Mouse (Mus musculus) retina, embryonic 14.5 days (tissue): Measurements from ENCODE around the gene Slc28a1.

ENCODE experiments used
- DNase-seq: peaks from one replicate; pipeline ENCODE4 v3.0.0-alpha.2; 2015; ENCODE audit warnings: low spot score

Gene Slc28a1

DNA sequence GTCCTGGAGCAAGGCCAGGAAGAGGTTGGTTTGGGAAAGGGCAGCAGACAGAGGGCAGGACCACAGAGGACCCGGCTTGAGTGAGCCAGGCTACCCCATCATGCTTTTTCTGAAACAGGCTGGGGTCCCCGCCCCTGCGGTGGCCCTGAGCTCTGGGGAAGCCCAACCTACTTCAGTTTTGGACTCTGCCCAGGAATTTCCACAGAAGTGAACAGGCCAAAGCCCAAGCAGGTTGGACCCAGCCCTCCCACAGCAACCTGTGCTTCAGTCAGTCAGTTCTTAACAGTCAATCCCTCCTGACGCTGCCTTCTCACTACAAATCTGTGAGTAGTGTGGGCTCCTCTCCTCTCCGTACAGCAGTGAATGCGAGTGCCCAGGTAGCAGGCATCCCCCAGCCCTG is at the start of gene Slc28a1:
Gene Slc28a1, plus strand, starts transcription at position 245 of the 400 bp plus-strand sequence.
- no peak for DNase-seq

DNA sequence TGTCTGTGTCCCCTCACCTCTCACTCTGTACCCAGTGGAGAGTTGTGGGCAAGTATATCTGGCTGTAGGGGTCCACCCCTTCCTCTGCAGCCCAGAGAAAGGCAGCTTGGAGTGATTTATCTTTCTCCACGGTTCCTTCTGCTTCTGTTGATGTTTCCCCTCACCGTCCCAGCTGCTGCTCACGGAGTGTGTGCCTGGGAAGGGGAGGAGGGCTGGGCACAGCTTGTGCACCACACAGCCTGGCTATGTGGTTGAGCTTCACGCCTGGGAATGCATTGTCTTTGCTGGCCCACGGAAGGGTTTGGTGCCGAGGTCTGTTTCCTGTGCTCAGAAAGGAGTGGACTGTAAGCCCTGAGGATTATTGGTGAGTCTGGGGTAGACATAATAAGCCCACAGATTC is 47.9 kb upstream of the Slc28a1 start:
- DNase-seq, result no peak

DNA sequence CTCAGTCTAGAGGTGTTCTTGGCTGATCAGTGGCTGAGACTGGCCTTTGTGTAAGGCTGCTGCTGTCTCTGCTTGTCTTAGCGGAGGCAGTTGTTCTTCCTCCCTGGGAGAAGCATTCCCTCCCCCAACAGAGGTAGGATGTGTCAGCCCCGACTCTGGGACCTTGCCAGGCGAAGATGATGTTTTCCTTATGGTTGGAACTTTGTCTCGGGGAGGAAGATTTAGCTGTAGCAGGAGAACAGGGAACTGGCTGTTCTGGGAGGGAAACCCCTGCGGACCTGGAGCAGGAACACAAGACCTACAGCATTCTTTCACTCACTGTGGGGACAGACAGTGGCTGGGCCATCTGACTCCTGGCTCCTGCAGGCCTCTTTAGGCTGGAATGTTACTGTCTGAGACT is 42.1 kb upstream of the Slc28a1 start:
- DNase-seq, result no peak

- no peak for DNase-seq
Measured at GRCm38 (mm10) chr7:81073273-81073672, 41.3 kb upstream of the Slc28a1 start.

DNA sequence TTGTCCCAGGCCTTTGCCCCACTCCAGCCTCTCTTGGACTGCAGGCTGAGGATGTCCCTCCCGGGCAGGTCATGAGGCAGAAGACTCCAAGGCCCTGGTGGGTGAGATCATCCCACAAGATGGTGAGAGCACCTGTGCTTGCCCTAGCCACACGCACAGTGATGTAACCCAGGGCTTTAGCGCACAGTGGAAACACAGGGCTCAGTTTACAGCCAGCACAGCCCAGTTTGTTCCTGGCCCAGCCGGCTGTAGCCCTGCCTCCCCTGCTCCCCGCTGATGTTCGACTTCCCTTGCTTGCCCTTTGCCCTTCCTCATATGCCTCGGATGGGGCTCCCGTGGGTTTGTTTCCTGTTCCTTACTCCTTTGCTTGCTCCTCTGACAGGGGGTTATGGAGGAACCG is 40.1 kb upstream of the Slc28a1 start:
- DNase-seq, result no peak

DNA sequence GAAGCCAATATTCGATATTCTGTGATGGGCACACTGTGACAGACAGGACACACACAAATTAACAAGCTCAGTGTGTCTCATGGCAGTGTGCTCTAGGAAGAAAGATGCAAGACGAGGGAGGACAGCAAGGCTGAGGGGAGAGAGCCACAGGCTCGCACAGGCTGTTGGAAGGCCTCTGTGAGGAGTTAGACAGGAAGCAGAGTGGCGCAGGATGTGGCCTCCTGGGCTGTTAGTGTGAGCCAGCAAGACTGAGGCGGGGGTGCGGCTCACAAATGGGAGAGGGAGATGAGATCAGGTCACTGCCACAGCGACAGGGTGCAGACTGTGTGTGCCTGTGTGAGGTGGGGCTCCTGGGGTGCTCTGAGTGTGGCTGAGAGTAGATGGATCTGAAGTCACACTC is 39.3 kb upstream of the Slc28a1 start:
- DNase-seq, result no peak

GRCm38 (mm10) chr7:81075732-81076131 is 38.9 kb upstream of the Slc28a1 start:
- no peak for DNase-seq

GRCm38 (mm10) chr7:81077009-81077408 is 37.6 kb upstream of the Slc28a1 start:
- no peak for DNase-seq

DNA sequence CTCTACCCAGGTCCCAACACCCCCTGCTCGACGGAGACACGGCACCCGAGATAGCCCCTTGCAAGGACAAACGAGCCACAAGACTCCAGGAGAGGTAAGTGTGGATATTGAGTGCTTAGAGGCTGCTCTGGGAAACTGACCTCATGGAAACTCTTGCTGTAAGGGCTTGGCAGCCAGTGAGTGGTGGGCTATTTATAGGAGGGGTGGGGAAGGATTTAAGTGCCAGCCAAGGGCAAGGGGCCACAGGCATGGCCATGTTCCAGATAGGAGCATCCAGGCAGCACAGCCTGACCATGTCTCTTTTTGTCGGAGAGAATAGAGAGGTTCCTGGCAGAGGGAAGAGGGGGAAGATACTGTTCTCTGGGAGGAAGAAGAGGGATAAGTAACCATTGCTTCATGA is 35.9 kb upstream of the Slc28a1 start:
- no peak for DNase-seq

GRCm38 (mm10) chr7:81093420-81093965 is 21.1 kb upstream of the Slc28a1 start:
- DNase-seq, result peak; percentile 5

- no peak for DNase-seq
Measured at GRCm38 (mm10) chr7:81094104-81094757, 20.4 kb upstream of the Slc28a1 start.

DNA sequence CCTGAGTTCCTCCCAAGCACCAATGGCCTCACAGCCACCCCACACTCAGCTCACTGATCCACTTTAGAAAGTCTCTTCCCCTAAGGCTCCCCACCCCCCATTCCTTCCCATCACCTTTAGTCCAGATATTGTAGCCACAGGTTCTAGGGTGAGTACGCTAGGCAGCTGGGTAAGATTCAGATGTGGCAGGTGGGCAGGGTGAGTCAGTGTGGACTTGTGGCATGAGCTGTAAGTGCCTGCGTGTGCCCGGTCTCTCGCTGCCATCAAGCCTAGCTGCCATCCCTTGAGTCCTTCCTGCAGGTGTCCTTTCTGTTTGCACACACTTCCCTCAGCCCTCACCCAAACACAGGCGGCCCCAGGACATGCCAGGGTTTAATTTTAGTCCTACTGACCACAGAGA is 14.3 kb upstream of the Slc28a1 start:
- DNase-seq, result no peak

DNA sequence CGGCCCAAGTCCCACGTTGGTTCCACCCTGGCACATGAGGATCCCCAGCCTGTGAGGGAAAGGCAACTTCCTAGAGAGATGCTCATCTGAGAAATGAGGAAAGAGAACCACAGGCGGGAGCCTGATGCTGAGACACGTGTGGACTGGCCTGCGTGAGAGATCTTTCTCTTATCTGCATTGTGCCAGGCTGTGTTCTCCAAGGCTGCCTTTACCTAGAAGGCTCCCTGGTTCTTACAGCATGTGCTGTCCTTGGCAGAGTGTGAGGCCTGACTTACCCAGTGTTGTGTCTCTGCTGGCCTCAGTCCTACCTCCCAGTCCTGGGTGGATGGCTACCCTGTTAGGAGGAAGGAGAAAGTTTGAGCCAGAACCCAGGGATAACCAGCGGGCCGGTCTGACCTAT is 11.7 kb upstream of the Slc28a1 start:
- DNase-seq, result no peak

GRCm38 (mm10) chr7:81105525-81105924 is 9.1 kb upstream of the Slc28a1 start:
- peak; percentile 8 for DNase-seq

DNA sequence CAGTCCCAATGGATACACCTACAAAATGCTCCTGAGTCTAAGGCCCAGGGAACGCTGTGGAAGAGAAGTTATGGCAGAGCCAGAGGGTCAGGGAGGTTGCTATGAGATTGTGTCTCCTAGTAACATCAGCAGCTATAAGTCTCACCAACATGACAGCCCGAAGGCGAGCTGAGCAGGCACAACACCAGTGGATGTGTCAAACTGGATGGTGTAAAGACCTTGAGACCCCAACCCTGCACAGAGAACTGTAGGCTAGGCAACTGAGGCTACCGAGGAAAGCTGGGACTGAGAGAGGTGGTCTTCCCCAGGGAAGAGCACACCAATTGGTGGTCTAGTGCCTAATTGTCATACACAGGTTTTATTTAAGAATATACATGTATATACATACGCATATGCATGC is 6.4 kb upstream of the Slc28a1 start:
- DNase-seq, result no peak

- DNase-seq, result no peak
Measured at GRCm38 (mm10) chr7:81109717-81110651, 4.6 kb upstream of the Slc28a1 start.

DNA sequence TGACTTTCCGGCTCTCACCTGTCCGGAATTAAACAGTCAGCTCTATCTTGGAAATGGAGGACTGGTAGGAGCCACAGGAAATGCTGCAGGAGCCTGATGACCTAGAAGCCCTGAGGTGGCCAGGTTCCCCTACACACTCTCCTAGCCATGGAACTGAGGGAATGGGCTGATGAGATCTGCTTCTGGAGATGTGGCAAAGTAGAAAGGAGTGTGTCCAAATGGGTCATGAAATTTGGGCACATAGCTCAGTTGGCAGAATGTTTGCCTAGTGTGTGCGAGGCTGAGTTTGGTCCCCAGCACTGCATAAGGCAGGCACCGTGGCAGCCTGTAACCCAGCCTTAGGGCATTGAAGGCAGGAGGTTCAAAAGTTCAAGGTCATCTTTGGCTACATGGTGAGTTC is 3.8 kb upstream of the Slc28a1 start:
- no peak for DNase-seq

- no peak for DNase-seq
Measured at GRCm38 (mm10) chr7:81111729-81112128, 2.9 kb upstream of the Slc28a1 start.

GRCm38 (mm10) chr7:81112686-81113360 is 1.8 kb upstream of the Slc28a1 start:
- no peak for DNase-seq

DNA sequence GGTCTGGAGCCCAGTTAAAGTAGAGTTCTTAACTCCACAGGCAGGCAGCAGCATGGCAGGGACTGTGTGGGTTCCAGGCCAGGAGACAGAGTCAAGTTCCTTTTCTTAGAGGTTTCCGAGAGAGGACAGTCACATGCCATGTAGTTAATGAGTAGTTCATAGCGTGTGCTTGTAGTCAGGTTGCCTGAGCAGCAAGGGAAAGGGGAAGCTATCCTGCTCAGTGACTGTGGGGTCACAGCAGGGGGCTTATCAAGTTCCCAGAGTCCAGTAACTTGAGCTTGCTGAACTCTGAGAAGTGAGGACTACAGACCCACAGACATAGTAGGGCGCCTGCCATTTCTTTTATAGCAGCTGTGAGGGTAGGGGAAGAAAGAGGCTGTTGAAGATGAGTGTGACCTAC is 6.5 kb downstream of the Slc28a1 start:
- no peak for DNase-seq

DNA sequence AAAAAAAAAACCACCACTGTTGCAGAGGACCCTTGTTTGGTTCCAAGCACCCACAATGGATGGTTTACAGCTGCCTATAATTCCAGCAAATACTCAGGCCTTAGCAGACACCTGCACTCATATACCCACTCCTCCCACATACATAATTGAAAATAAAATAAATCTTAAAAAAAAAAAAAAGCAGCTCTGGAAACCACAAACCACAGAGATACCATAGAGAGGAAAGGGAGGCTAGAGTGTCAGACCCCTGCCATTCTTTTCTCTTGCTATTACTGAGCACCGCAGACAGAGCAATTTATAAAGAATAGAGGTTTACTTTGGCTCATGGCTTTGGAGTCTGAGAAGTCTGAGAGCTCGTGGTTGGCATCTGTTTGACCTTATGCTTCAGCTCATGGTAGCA is 8.2 kb downstream of the Slc28a1 start:
- no peak for DNase-seq

DNA sequence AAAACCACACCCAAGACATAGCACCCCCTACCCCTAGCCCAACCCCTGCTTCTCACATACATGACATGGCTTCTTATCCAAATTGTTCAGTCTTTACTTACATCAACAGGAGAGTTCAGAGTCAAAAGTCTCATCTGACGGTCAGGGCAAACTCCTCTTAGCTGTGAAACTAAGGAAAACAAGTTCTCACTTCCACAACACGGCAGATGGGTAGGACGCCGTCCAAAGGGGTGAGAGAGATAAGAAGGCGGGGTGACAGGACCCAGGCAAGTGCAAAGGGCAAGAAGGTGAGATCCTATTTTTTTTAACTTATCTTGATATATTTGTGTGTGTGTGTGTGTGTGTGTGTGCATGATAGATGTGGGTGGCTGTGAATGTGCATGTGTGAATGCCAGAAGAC is 9.0 kb downstream of the Slc28a1 start:
- no peak for DNase-seq

GRCm38 (mm10) chr7:81124773-81125172 is 10.2 kb downstream of the Slc28a1 start:
- DNase-seq, result no peak
